8 mouse cellular contexts compared by ENCODE assay signal in genomic region chr11:86874666-86875295, GRCm38 (mm10).
DNase-seq lines count a peak whose midpoint lies in the region; ATAC-seq lines count a peak whose summit lies in the region.

No protein-coding gene starts in this region.

- intact Hi-C loops in left cerebral cortex, postnatal 4 days (cut with DNase I), result loop anchor here (10.0 kb wide), 1 partner anchor 60 kb away; no protein-coding TSS in a partner anchor

- 0 out of 2 replicates have a peak overlapping the region, but pooled peaks have one; percentile 3 for H3K27ac ChIP-seq in forebrain, embryonic 10.5 days
- no peak overlapping the region for H3K27ac ChIP-seq in forebrain, embryonic 16.5 days (ENCODE audit: low read length)

- H3K27me3 ChIP-seq in forebrain, embryonic 10.5 days (ENCODE audit: poor library complexity, severe bottlenecking), result no peaks in the 10 kb centered on the region
- H3K27me3 ChIP-seq in forebrain, embryonic 16.5 days (replicated peaks; ENCODE audit: control insufficient read depth, insufficient read depth, low read length), result no peaks in the 10 kb centered on the region

- H3K4me3 ChIP-seq in forebrain, embryonic 10.5 days, result no peak overlapping the region
- H3K4me3 ChIP-seq in forebrain, embryonic 16.5 days (replicated peaks; ENCODE audit: low read length), result no peak overlapping the region

- H3K4me1 ChIP-seq in forebrain, embryonic 10.5 days, result peaks cover 48% of the 10 kb centered on the region
- peaks cover 11% of the 10 kb centered on the region for H3K4me1 ChIP-seq in forebrain, embryonic 16.5 days (replicated peaks; ENCODE audit: control insufficient read depth, insufficient read depth, low read length)

- DNase-seq in forebrain, embryonic 10.5 days (ENCODE audit: extremely low spot score, low spot score), result no peak
- DNase-seq in thymus, postnatal 0 days (ENCODE audit: low spot score), result peak; percentile 33
- no peak for DNase-seq in thymus, postnatal 36 days
- DNase-seq in kidney, postnatal 14 days, result peak; percentile 64
- DNase-seq in telencephalon, adult 2 months (ENCODE audit: low read depth, low spot score), result peak; percentile 39
- no peak for DNase-seq in left cerebral cortex, postnatal 4 days
- no peak for DNase-seq in neural tube, embryonic 10.5 days (ENCODE audit: extremely low spot score, low spot score)

- H3K9ac ChIP-seq in forebrain, embryonic 16.5 days (replicated peaks; ENCODE audit: low read depth, low read length), result no peak overlapping the region

- H3K4me2 ChIP-seq in forebrain, embryonic 16.5 days (ENCODE audit: low read length), result no peak overlapping the region

- WGBS in forebrain, embryonic 10.5 days, result 74% methylated on average over 12 of the region's 12 CpGs
- WGBS in forebrain, embryonic 16.5 days, result 73% methylated on average over 12 of the region's 12 CpGs

- no peak for ATAC-seq in forebrain, embryonic 16.5 days

- H3K9me3 ChIP-seq in forebrain, embryonic 10.5 days, result no peaks in the 10 kb centered on the region
- no peaks in the 10 kb centered on the region for H3K9me3 ChIP-seq in forebrain, embryonic 16.5 days (ENCODE audit: control insufficient read depth, low read length)

- no peaks in the 10 kb centered on the region for H3K36me3 ChIP-seq in forebrain, embryonic 10.5 days (replicated peaks)
- no peaks in the 10 kb centered on the region for H3K36me3 ChIP-seq in forebrain, embryonic 16.5 days (ENCODE audit: control insufficient read depth, insufficient read depth)

Comparison
In these comparisons a context has a peak if more than half of its experiments do, and no peak if none do; other contexts are left out.
1. DNase-seq: peak in thymus, postnatal 0 days (single experiment), kidney, postnatal 14 days (single experiment) and telencephalon, adult 2 months (single experiment); none in forebrain, embryonic 10.5 days (single experiment), thymus, postnatal 36 days (0 of 2), left cerebral cortex, postnatal 4 days (single experiment) and neural tube, embryonic 10.5 days (single experiment).